Mouse (Mus musculus) CD4-positive, CD25-positive, alpha-beta regulatory T cell, adult 4 months (primary cell): Measurements from ENCODE around the gene Gnl3. TPM values are rescaled to one million over a fixed set of nuclear protein-coding genes. Genes with fewer than 3 reads are reported as not detected.
A peak's percentile ranks its signal among the peaks of the same experiment; 100 is the strongest.

ENCODE experiments used
- ATAC-seq: one replicate; pipeline ENCODE4 v1.8.0; 2017
- polyA plus RNA-seq, 2 experiments: library from polyadenylated mRNA; unstranded; fragments of 100-300 nt; shearing (Covaris generic); gene quantifications; one replicate each; pipeline ENCODE4 v1.2.1; 2017

The Gnl3 gene
- polyA plus RNA-seq = 10 to 100 TPM; 77.0 to 78.1 TPM

- peak; percentile 64 for ATAC-seq
Observed at GRCm38 (mm10) chr14:31018860-31019291, at the start of gene Gnl3, which contains the start of gene Pbrm1. Gnl3 (minus strand) TSS chr14:31019152. Pbrm1 (plus strand) TSS chr14:31019138.

GRCm38 (mm10) chr14:31062277-31062676 lies 43.3 kb upstream of the Gnl3 start:
- ATAC-seq = no peak

- ATAC-seq = no peak
Observed at GRCm38 (mm10) chr14:31045817-31046216, 26.9 kb upstream of the Gnl3 start.

GRCm38 (mm10) chr14:31045296-31045695 lies 26.3 kb upstream of the Gnl3 start:
- ATAC-seq = no peak

- peak; percentile 49 for ATAC-seq
Observed at GRCm38 (mm10) chr14:31025785-31026184, 6.8 kb upstream of the Gnl3 start.

- no peak for ATAC-seq
Observed at GRCm38 (mm10) chr14:31022579-31022978, 3.6 kb upstream of the Gnl3 start.

- ATAC-seq = peak; percentile 87
Observed at GRCm38 (mm10) chr14:31019331-31020205, 616 bp upstream of the Gnl3 start.

- ATAC-seq = no peak
Observed at GRCm38 (mm10) chr14:31017854-31018253, 1.1 kb downstream of the Gnl3 start.

GRCm38 (mm10) chr14:31016063-31016462 lies 2.9 kb downstream of the Gnl3 start:
- no peak for ATAC-seq

- no peak for ATAC-seq
Observed at GRCm38 (mm10) chr14:31013928-31014327, 5.0 kb downstream of the Gnl3 start.

- no peak for ATAC-seq
Observed at GRCm38 (mm10) chr14:31011588-31011987, 7.4 kb downstream of the Gnl3 start.

GRCm38 (mm10) chr14:31006779-31007178 lies 12.2 kb downstream of the Gnl3 start:
- ATAC-seq = no peak

GRCm38 (mm10) chr14:31004527-31004926 lies 14.4 kb downstream of the Gnl3 start:
- ATAC-seq = no peak

- peak; percentile 89 for ATAC-seq
Observed at GRCm38 (mm10) chr14:31001307-31002205, 17.4 kb downstream of the Gnl3 start, which contains the start of the genes Glt8d1 and Spcs1. Glt8d1 (plus strand) TSS chr14:31001400. Spcs1 (minus strand) TSS chr14:31001672.

- peak; percentile 17 for ATAC-seq
Observed at GRCm38 (mm10) chr14:31000816-31001306, 18.1 kb downstream of the Gnl3 start.

GRCm38 (mm10) chr14:31000356-31000755 lies 18.6 kb downstream of the Gnl3 start:
- ATAC-seq = no peak

- ATAC-seq = no peak
Observed at GRCm38 (mm10) chr14:30996417-30996816, 22.5 kb downstream of the Gnl3 start.

GRCm38 (mm10) chr14:30976222-30976621 lies 42.7 kb downstream of the Gnl3 start:
- ATAC-seq = no peak

- ATAC-seq = no peak
Observed at GRCm38 (mm10) chr14:30974204-30974603, 44.7 kb downstream of the Gnl3 start.
